21 mouse cellular contexts compared by ENCODE assay signal in the genomic region with DNA sequence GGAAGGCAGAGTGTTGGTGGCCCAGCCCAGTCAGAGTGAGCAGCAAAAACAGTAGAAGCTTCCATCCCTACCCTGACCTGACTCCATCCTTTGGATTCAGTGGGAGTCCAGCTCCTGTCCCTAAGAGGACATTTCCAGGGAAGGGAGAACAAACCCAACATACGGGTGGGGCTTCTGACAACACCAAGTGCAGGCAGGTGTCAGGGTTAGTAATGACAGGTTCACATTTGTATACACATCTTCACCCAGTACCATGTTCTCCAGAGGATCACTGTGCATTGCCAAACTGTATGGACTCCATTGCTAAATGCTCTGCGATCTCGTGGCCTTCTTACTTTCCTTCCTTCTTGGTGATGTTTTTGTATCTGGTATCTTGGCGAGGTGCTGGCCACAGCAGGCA. TPM values are rescaled to one million over a fixed set of nuclear protein-coding genes. Genes with fewer than 3 reads are reported as not detected.
"Had no signal": no experiment of that assay in that cellular context is flagged by ENCODE, and none has a peak within 500 bp of the region (broad histone marks: within the 10 kb centered on the region; RNA-seq: fewer than 3 reads in every experiment).

A gene (minus strand): TSS at position 101 of the 400 bp plus-strand sequence.

- H3K27ac ChIP-seq: neural tube, embryonic 12.5 days; neural tube, embryonic 13.5 days; neural tube, embryonic 15.5 days; stomach, embryonic 15.5 days had no signal

- DNase-seq: retina, postnatal 1 day; right cerebral cortex, adult 18-20 months; right cerebral cortex, postnatal 14 days; right cerebral cortex, postnatal 25 days; right cerebral cortex, postnatal 4 days; spleen, adult 18-20 months; thymus, adult 18-20 months; thymus, adult 2 months; thymus, postnatal 14 days; thymus, postnatal 25 days; thymus, postnatal 36 days; thymus, postnatal 4 days had no signal

- H3K9me3 ChIP-seq: neural tube, embryonic 12.5 days; neural tube, embryonic 13.5 days; neural tube, embryonic 15.5 days; stomach, embryonic 15.5 days had no signal

- H3K4me3 ChIP-seq: neural tube, embryonic 12.5 days; neural tube, embryonic 13.5 days; neural tube, embryonic 15.5 days; stomach, embryonic 15.5 days had no signal

- H3K27me3 ChIP-seq: neural tube, embryonic 12.5 days; neural tube, embryonic 13.5 days; neural tube, embryonic 15.5 days; stomach, embryonic 15.5 days had no signal

- H3K36me3 ChIP-seq: neural tube, embryonic 12.5 days; neural tube, embryonic 13.5 days; neural tube, embryonic 15.5 days; stomach, embryonic 15.5 days had no signal

- H3K4me2 ChIP-seq: neural tube, embryonic 12.5 days; neural tube, embryonic 13.5 days; neural tube, embryonic 15.5 days; stomach, embryonic 15.5 days had no signal

- H3K4me1 ChIP-seq: neural tube, embryonic 12.5 days; neural tube, embryonic 13.5 days; neural tube, embryonic 15.5 days; stomach, embryonic 15.5 days had no signal

- H3K9ac ChIP-seq: neural tube, embryonic 12.5 days; neural tube, embryonic 13.5 days; neural tube, embryonic 15.5 days; stomach, embryonic 15.5 days had no signal

RNA-seq across cellular contexts. Expression of the gene that starts here (rescaled TPM):
- total RNA-seq: neutrophil, adult 5-6 weeks had no signal
- polyA plus RNA-seq: neural tube, embryonic 12.5 days; neural tube, embryonic 13.5 days; neural tube, embryonic 14.5 days; neural tube, embryonic 15.5 days; spleen, adult 2 months; testis, adult 2 months; urinary bladder, adult 2 months had no signal
